Mouse (Mus musculus) G1E (cell line): ENCODE data around the gene Polr2g.

ENCODE experiments used
- CTCF ChIP-seq: IDR thresholded peaks from 2 replicates; pipeline ENCODE4 v1.5.1; 2012; ENCODE audit warnings: low read depth, low read length, inconsistent platforms, mixed read lengths
- GATA1 ChIP-seq: IDR thresholded peaks from 2 replicates; pipeline ENCODE4 v1.6.1; 2012; ENCODE audit warnings: borderline replicate concordance, low read length, inconsistent platforms, mixed read lengths

DNA sequence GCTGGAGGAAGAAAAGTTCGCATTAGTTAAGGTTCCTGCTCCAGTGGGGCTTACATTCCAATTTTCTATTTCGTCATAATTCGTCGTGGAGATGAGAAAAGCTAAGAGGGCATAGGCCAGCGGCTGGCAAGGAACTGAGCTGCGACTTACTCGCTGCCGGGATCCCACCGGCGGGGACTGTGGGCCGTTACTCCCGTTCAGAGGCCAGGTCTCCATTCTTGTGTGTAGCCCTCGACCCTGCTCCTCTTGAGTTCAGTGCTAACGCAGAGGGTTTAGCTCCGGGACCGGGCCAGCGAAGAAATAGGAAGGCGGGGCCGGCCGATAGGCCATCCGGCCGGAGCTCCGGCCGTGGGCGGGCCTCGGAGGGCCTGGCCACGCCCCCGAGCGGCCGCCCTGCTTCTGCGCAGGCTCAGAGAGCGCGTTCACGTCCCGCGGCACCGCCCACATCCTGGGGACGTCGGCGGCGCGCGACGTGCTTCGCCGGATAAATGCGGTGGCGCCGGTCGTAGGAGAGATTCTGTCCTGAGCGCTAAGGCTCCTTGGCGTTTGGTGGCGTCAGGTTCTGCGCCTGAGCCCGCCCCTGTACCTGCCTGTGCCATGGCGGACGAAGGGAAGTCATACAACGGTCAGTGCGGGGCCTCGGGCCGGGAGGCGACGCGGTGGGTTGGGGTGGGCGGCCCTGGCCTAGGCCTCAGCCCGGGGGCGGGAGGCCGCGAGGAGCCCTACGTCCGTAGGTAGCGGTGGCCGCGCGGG is 41.6 kb downstream of the Polr2g start, which contains the start of gene Nxf1:
- TF ChIP-seq CTCF (no peak), GATA1 (no peak)
